Mouse (Mus musculus): ENCODE data around the gene Mcrip2. TPM values are rescaled to one million over a fixed set of nuclear protein-coding genes. Genes with fewer than 3 reads are reported as not detected.
"Not testable (repeated sequence)": the region's sequence is repeated elsewhere in the genome, so short reads cannot be mapped to it uniquely, and the experiment has no call there.

The Mcrip2 gene
- polyA plus RNA-seq, 1 experiment, result 52.1 TPM

GRCm38 (mm10) chr17:25874148-25874720 lies 5.7 kb upstream of the Mcrip2 start:
- no peak overlapping the region for H3K27ac ChIP-seq (ENCODE audit: control insufficient read depth, insufficient read depth, low read length)
- 13% methylated on average over 14 of the region's 14 CpGs for WGBS
- TF ChIP-seq POLR2A (IDR thresholded peaks at IDR 0.05; ENCODE audit: control insufficient read depth, extremely low read depth, insufficient read depth, low read length, poor library complexity) (no peak), CTCF (IDR thresholded peaks at IDR 0.05; ENCODE audit: borderline replicate concordance, control insufficient read depth, extremely low read depth, insufficient read depth, low read length, poor library complexity) (no peak)
- no peak for DNase-seq
- peak overlapping the region; percentile 88 for H3K4me3 ChIP-seq (ENCODE audit: control insufficient read depth, insufficient read depth, low read length)
- H3K4me1 ChIP-seq (replicated peaks; ENCODE audit: control insufficient read depth, insufficient read depth, low read length), result peaks cover 19% of the 10 kb centered on the region
- H3K27me3 ChIP-seq (ENCODE audit: control insufficient read depth, insufficient read depth, low read length), result no peaks in the 10 kb centered on the region
- no peaks in the 10 kb centered on the region for H3K36me3 ChIP-seq (ENCODE audit: control insufficient read depth, insufficient read depth, low read length)

DNA sequence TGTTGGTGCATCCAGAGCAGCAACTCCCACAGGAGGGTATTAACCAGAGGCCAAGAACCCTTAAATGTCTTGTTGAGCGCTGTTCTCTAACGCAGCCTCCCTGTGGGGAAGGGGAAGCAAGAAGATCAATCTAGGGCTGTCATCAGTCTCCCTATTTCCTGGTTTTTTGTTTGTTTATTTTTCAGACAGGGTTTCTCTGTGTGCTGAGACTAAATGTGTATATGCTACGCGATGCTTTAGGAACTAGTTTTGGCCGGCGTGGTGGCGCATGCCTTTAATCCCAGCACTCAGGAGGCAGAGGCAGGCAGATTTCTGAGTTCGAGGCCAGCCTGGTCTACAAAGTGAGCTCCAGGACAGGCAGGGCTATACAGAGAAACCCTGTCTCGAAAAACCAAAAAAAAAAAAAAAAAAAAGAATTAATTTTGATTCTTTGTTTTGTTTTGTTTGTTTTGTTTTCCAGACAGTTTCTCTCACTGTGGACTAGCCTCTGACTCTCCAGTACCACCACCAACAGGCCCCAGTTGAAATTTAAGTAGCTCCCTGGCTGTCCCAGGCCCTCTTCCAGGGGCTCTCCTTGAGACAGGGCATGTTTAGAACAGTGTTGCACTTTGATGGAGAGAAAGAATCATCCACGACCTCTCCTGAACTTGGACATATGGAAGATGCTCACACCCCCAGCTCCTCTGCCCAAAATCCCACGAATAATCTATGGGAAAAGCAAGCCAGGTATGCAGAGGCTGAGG lies 5.0 kb upstream of the Mcrip2 start:
- Histone ChIP-seq H3K36me3 (ENCODE audit: control insufficient read depth, insufficient read depth, low read length) (no peaks in the 10 kb centered on the region), H3K27ac (ENCODE audit: control insufficient read depth, insufficient read depth, low read length) (no peak overlapping the region)
- 91% methylated on average over 11 of the region's 11 CpGs for WGBS

DNA sequence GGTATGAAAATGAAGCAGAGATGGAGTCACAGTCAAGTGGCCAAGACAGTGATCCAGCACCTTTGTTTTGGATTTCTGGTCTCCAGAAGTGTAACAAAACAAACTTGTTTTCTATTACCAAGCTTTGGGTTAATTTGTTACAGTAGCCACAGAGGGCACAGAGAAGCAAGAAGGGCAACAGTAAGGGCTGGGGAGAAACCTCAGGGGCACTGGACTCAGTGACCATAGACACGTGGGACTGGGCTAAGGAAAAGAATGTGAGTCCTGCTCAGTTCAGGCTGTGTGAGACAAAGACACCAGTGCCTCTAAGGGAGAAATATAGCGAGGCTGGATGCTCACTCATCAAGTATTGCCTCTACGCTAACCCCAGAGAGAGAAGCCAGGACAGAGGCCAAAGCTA lies 4.1 kb upstream of the Mcrip2 start:
- TF ChIP-seq POLR2A (IDR thresholded peaks at IDR 0.05; ENCODE audit: control insufficient read depth, extremely low read depth, insufficient read depth, low read length, poor library complexity) (no peak), CTCF (IDR thresholded peaks at IDR 0.05; ENCODE audit: borderline replicate concordance, control insufficient read depth, extremely low read depth, insufficient read depth, low read length, poor library complexity) (no peak)
- 96% methylated on average over 3 of the region's 3 CpGs for WGBS
- no peak overlapping the region for H3K27ac ChIP-seq (ENCODE audit: control insufficient read depth, insufficient read depth, low read length)
- no peaks in the 10 kb centered on the region for H3K36me3 ChIP-seq (ENCODE audit: control insufficient read depth, insufficient read depth, low read length)
- no peak overlapping the region for H3K4me3 ChIP-seq (ENCODE audit: control insufficient read depth, insufficient read depth, low read length)
- DNase-seq, result no peak
- no peaks in the 10 kb centered on the region for H3K27me3 ChIP-seq (ENCODE audit: control insufficient read depth, insufficient read depth, low read length)
- H3K4me1 ChIP-seq (replicated peaks; ENCODE audit: control insufficient read depth, insufficient read depth, low read length), result peaks cover 29% of the 10 kb centered on the region

More for the DNA sequence above, 5.0 kb upstream of the Mcrip2 start:
- Histone ChIP-seq H3K4me1 (replicated peaks; ENCODE audit: control insufficient read depth, insufficient read depth, low read length) (peaks cover 23% of the 10 kb centered on the region), H3K4me3 (ENCODE audit: control insufficient read depth, insufficient read depth, low read length) (no peak overlapping the region), H3K27me3 (ENCODE audit: control insufficient read depth, insufficient read depth, low read length) (no peaks in the 10 kb centered on the region)
- TF ChIP-seq POLR2A (IDR thresholded peaks at IDR 0.05; ENCODE audit: control insufficient read depth, extremely low read depth, insufficient read depth, low read length, poor library complexity), result no peak
- no peak for TF ChIP-seq CTCF (IDR thresholded peaks at IDR 0.05; ENCODE audit: borderline replicate concordance, control insufficient read depth, extremely low read depth, insufficient read depth, low read length, poor library complexity)
- no peak for DNase-seq

DNA sequence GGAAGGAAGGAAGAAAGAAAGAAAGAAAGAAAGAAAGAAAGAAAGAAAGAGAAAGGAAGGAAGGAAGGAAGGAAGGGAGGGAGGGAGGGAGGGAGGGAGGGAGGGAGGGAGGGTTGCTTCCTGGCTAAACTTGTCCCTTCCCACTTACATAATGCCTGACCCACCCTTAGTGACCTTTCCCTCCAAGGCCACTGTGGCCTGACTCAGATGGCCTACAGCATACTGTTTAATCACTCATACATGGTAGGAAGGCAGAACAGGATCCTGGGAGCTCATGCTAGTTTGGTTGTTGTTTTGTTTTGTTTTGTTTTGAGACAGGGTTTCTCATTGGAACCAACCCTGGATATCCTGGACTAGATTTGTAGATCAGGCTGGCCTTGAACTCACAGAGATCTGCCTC lies 3.0 kb upstream of the Mcrip2 start:
- not testable (repeated sequence) for H3K27ac ChIP-seq (ENCODE audit: control insufficient read depth, insufficient read depth, low read length); DNase-seq; H3K36me3 ChIP-seq (ENCODE audit: control insufficient read depth, insufficient read depth, low read length); H3K27me3 ChIP-seq (ENCODE audit: control insufficient read depth, insufficient read depth, low read length); H3K4me3 ChIP-seq (ENCODE audit: control insufficient read depth, insufficient read depth, low read length)
- peaks cover 31% of the 10 kb centered on the region for H3K4me1 ChIP-seq (replicated peaks; ENCODE audit: control insufficient read depth, insufficient read depth, low read length)

GRCm38 (mm10) chr17:25869954-25870353 lies 1.4 kb upstream of the Mcrip2 start:
- Histone ChIP-seq H3K27ac (ENCODE audit: control insufficient read depth, insufficient read depth, low read length) (no peak overlapping the region), H3K4me3 (ENCODE audit: control insufficient read depth, insufficient read depth, low read length) (no peak overlapping the region), H3K36me3 (ENCODE audit: control insufficient read depth, insufficient read depth, low read length) (no peaks in the 10 kb centered on the region), H3K4me1 (replicated peaks; ENCODE audit: control insufficient read depth, insufficient read depth, low read length) (peaks cover 23% of the 10 kb centered on the region), H3K27me3 (ENCODE audit: control insufficient read depth, insufficient read depth, low read length) (no peaks in the 10 kb centered on the region)
- DNase-seq, result no peak
- no peak for TF ChIP-seq CTCF (IDR thresholded peaks at IDR 0.05; ENCODE audit: borderline replicate concordance, control insufficient read depth, extremely low read depth, insufficient read depth, low read length, poor library complexity)
- TF ChIP-seq POLR2A (IDR thresholded peaks at IDR 0.05; ENCODE audit: control insufficient read depth, extremely low read depth, insufficient read depth, low read length, poor library complexity), result no peak
- WGBS, result 97% methylated on average over 2 of the region's 2 CpGs

- no peak for DNase-seq
- Histone ChIP-seq H3K27ac (ENCODE audit: control insufficient read depth, insufficient read depth, low read length) (no peak overlapping the region), H3K36me3 (ENCODE audit: control insufficient read depth, insufficient read depth, low read length) (no peaks in the 10 kb centered on the region), H3K4me3 (ENCODE audit: control insufficient read depth, insufficient read depth, low read length) (no peak overlapping the region), H3K4me1 (replicated peaks; ENCODE audit: control insufficient read depth, insufficient read depth, low read length) (peaks cover 21% of the 10 kb centered on the region), H3K27me3 (ENCODE audit: control insufficient read depth, insufficient read depth, low read length) (no peaks in the 10 kb centered on the region)
- TF ChIP-seq CTCF (IDR thresholded peaks at IDR 0.05; ENCODE audit: borderline replicate concordance, control insufficient read depth, extremely low read depth, insufficient read depth, low read length, poor library complexity), result no peak
- TF ChIP-seq POLR2A (IDR thresholded peaks at IDR 0.05; ENCODE audit: control insufficient read depth, extremely low read depth, insufficient read depth, low read length, poor library complexity), result no peak
- 97% methylated on average over 8 of the region's 8 CpGs for WGBS
Observed at GRCm38 (mm10) chr17:25869498-25869897, 934 bp upstream of the Mcrip2 start.
